Mouse (Mus musculus) layer of hippocampus, adult 18-20 months (tissue): ENCODE measurements around the gene Aldh1b1. TPM values are rescaled to one million over a fixed set of nuclear protein-coding genes. Genes with fewer than 3 reads are reported as not detected.

Source experiments
- DNase-seq, 2 experiments: peaks; one replicate each; pipeline ENCODE4 v3.0.0; 2022; ENCODE audit warnings: low spot score in 2 of 2
- total RNA-seq, 2 experiments: library from RNA; stranded (reverse); gene quantifications; 2 replicates each; pipeline ENCODE4 v1.2.3; 2021

Gene Aldh1b1
- total RNA-seq, 2 experiments from 2014 or later: 7.4 to 8.5 TPM

- DNase-seq: peak in 1 of 2 experiments; percentile 65
Observed at GRCm38 (mm10) chr4:45771619-45772018, 27.2 kb upstream of the Aldh1b1 start.

DNA sequence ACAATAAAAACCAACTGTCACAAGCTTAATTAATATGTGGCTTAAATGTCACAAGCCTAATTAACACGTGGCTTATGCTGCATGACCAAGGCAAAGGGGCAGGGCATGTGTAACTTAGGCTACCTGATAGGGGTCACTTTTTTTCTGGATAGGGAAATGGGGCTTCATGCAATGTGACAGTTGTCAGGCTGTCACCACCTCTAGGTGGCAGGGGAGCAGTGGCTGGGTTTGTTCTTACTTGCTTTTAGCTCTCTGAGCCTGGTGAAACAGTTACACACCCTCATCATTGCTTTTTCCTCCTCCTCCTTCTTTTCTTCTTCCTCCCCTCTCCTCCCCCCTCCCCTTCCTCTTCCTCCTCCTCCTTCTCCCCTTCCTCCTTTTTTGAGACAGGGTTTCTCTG is 15.2 kb upstream of the Aldh1b1 start:
- DNase-seq: no peak

DNA sequence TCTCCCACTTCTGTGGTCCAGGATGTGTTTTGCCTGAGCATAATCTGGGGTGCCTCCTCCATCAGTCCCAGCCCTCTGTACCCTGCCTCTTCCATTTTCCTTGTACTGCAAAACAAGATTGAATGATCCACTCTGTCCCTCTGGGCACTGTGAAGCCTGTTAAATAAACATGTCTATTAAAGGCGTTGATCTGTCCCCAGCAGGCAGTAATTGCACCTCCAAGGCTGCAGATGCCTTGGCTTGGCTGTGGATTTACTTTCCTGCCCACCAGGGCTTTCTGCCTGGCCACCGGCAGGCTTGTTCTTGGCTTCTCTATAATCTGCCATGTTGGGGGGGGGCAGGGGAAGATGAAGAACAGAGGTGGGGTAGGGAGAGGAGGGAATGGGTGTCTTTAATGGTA is 12.9 kb upstream of the Aldh1b1 start:
- DNase-seq: no peak

DNA sequence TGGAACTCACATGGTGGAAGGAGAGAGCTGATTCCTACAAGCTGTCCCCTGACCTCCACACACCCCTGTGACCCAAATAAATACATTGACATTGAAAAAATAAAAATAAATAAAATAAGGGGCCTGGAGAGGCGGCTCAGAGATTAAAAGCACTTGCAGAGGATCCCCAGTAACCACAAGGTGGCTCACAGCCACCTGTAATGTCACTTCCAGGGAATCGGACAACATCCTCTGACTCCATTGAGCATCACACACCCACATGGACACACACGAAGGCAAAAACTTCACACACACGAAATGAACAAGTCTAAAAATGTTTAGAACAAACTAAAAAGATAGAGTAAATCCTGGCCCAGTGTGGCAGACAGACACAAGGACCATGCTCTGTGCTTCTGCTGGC is 12.1 kb upstream of the Aldh1b1 start:
- no peak for DNase-seq

DNA sequence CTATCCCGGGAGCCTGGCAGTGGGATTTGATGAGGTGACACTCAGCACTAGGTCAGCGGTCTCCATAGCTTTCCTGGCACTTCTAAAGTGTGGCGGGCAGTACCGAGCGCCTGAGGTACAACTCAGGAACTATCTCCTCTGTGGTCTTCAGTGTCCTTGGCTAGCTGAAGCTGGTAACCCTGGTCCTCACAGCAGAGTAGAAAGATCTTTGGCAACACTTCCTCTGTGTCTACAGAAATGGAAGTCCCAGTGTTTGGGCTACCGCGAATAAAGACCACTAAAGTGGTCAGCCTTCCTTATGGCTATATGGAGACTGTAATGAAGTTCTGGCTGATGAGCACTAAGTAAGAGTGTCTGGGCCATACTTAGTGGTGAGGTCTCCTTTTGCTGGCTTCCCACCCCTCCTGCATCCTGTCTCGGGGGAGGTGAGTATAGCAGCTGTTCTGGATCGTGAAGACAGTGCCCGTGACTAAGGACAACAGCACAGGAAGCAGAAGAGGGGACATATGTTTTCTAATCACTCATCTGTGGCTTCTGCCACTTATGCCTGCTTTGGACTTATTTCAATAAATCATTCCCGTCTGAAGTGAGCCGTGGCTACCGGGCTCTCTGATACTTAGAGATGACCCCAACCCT is 10.3 kb upstream of the Aldh1b1 start:
- no peak for DNase-seq

GRCm38 (mm10) chr4:45789263-45789958 is 9.4 kb upstream of the Aldh1b1 start:
- DNase-seq: peak; percentile 33 to 47

- no peak for DNase-seq
Observed at GRCm38 (mm10) chr4:45790018-45790417, 8.8 kb upstream of the Aldh1b1 start.

DNA sequence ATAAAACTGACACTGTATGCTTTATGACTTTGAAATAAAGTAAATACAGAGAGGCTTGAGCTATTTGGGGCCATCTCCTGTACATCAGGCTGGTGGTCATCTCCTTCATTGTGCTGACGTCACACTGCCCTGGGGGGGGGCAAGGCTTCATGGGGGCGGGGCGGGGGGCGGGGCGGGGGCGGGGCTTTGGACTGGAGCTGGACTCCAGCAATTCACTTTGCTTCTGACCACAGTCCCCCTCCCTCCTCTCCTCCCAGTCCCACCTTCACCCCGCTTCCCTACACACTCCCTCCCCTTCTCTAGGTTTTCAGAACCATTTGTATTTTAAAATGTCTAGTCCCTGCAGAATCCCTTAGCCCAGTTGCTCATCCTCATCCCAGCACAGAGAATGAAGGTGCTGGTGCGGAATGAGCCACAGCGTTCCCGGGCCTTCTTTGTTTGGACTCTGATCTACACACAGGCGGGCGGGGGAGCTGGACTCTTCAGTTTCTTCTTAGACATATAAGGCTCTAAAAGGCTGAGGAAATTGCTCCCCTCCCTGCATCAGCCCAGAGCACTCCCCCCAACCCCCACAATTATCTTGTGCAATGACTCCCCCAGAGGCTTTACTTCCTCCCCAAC is 3.5 kb upstream of the Aldh1b1 start:
- no peak for DNase-seq

GRCm38 (mm10) chr4:45796760-45797159 is 2.1 kb upstream of the Aldh1b1 start:
- DNase-seq: no peak

DNA sequence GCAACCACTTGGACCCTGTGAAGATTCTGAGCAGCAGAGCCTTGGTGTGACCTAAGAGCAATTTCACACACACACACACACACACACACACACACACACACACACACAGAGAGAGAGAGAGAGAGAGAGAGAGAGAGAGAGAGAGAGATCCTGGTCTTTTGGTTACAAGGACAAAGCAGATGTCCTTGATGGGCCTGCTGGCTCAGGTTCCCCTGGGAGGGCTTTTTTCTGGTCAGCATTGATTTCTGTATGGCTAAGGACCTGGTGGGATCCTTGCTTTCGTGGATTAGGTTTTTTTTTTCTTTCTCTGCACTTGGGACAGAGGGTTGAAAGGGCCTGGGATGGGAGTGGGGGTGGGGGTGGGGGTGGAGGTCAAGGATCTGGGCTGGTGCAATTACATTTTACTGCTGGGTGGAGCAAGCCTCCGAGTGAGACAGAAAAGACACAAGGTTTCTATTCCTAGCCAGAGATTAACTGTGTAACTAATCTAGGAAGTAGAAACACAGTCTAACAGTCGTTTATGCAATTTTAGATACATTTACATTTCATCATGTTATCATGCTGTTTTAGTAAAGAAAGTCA is 1.2 kb downstream of the Aldh1b1 start:
- DNase-seq: no peak

- no peak for DNase-seq
Observed at GRCm38 (mm10) chr4:45802900-45803299, 4.1 kb downstream of the Aldh1b1 start.

DNA sequence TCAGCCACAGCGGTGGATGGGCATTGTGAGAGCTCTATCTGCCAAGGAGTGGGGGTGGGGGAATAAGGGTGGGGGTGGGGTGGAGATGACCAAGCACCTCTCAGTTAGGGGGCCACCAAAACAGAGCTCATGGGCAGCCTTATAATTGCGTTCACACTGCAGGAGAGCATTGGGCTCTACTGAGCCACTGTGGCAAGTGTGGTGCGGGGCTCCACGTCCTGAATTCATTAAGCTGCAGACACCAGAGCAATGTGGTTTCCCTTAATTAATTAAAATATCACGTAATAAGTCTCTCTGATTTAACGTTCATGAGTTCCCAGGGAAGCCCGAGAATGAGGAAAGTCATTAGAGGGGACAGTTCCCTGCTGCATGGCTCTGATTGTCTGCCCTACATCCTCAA is 9.2 kb downstream of the Aldh1b1 start:
- DNase-seq: no peak

GRCm38 (mm10) chr4:45811250-45811649 is 12.4 kb downstream of the Aldh1b1 start:
- DNase-seq: no peak

DNA sequence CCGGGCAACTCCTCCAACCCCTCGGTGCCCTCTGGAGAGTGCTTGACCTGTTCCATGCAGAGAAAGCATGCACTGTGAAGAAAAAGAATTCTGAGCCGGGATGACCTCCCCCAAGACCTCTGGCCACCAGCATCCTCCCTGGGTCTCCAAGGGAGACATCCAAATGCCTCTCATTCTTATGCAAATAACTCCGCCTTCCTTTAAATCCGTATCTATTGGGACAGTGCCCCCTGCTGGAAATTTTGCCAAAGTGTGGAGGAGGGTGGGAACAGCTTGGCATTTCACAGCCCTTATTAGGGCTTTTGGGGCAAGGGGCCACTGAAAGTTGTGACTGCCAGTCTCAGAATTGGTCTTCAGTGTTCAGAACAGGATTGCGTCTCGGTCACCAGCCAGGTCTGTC is 16.7 kb downstream of the Aldh1b1 start:
- DNase-seq: peak in 1 of 2 experiments; percentile 49

DNA sequence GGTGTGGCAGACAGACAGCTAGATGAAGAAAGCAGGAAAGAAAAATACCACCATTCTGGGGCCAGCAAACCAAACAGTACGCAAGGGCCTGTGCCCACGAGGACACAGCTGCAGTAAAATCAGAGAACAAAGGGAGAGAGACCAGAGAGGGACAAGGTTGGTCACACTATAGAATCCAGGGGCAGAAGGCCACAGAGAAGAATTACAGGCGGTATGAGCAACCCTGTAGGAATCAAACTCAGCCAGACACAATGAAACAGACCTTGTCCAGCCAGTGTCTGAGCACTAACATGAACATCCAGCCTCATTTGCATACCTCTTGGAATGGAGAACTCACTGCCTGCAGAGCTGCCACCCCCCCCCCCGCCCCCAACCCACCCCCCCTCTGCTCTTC is 20.0 kb downstream of the Aldh1b1 start:
- DNase-seq: no peak

DNA sequence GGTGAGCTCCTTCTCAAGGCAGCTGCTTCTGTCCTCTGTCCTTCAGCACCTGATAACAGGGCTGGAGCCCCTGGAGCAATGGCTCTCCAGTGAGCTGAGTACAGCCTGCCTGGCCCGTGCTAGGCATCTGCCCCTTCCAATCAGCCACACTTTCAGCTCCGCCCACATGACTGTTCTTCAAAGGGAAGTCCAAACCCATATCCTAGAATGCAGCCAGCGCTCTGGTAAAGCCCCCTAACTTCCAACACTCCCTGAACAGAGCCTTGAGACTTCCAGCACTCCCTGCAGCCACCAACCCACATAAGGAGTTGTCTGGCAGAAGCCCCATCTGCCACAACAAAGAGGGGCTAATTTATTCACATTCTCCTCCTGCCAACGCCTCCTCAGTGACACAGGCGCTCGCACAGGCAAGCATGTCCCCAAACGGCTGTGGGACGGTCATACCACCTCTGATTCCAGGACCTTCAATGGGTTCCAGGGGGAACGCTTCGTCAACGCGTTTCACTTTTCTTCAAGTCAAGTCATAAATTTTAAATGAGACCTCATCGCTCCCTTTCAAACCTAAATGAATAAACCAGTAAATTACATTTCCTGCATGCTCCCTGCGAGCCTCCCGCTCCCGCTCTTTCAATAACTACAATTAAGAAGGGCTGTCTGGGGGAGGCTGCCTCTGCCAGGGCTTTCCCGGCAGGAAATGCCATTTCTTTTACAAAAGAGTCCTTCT is 20.5 kb downstream of the Aldh1b1 start:
- peak; percentile 13 to 28 for DNase-seq

- peak; percentile 58 to 64 for DNase-seq
Observed at GRCm38 (mm10) chr4:45820074-45820830, 21.4 kb downstream of the Aldh1b1 start.

DNA sequence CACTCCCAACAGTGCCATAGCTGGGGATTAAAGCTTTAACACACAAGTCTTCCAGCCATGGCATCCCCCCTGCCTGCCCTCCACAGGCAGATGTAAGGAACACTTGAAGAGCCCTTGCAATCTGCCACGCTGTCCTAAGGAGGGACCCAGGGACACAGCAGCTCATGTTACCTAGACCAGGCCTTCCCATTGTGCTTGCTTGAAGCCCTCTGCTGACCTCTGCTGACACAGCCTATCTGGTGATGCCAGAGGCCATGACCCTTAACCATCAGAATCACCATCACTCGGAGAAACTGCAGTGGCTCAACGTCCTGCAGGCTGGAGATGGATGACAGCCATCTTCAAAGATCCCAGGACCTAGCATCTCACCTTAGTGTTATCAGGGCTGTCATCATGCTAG is 23.2 kb downstream of the Aldh1b1 start:
- no peak for DNase-seq

DNA sequence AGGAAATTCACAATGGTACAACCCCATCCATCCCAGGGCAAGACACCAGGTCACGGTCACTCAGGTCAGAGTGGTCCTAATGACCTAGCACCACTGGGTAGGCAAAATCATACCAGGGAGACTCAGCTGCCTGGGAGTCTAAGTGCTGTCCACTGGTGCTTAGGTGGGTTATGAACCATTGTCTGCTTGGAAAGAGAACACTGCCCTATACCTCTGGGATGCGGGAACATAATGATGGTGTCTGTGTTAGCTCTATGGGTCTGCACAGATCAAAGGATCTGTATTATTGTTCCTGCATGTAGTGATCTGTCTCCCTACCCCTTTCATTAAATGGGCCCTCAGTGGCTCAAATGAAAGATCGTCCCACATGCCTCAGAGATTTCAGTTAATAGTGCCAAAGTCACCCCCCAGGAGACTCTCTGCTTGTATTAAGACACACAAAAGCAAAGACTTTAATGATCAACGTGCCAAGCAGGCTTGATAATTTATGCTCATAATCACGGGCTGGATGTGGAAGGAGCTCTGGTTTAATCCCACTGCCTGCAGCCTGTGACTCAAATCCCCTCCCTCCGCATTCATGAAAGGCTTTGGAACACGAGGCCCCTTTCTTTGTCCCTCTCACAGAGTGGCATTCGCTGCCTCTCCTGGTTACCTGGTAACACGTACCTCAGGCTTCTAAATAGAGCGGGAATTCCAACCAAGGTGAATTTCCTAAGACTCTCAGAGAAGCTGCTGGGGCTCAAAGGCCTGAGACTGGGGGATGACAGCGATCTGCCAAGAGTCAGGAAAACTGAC is 24.2 kb downstream of the Aldh1b1 start:
- DNase-seq: no peak
